Mouse (Mus musculus): ENCODE measurements around the gene Gm1043. TPM values are rescaled to one million over a fixed set of nuclear protein-coding genes. Genes with fewer than 3 reads are reported as not detected.

Gm1043 gene
- polyA plus RNA-seq, 1 experiment from 2014 or later = 0.12 TPM

DNA sequence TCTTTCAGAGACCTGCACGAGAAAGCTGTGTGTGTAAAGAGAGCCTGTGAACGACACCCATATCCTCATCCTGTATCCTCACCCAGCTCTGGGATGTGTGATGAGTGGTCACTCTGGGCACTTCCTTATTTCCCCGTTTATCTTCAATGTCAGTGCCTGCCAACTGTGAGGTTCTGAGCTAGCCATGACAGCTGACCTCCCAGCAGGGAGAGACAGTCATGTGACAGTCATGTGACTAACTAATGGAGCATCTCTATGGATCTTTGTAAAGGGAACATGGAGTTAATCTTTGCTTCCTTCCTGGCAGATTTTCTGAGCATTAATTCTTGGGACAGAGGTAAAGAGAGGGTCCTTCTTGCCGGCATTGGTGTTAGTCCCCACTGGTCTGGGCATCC, 128.5 kb downstream of the Gm1043 start:
- H3K9me3 ChIP-seq (ENCODE audit: control insufficient read depth, low read length) = no peaks in the 10 kb centered on the region
- H3K36me3 ChIP-seq (ENCODE audit: control insufficient read depth, insufficient read depth, low read length) = no peaks in the 10 kb centered on the region
- H3K4me1 ChIP-seq (ENCODE audit: control insufficient read depth, insufficient read depth, low read length) = no peaks in the 10 kb centered on the region
- no peak overlapping the region for H3K4me2 ChIP-seq (ENCODE audit: low read depth)
- no peaks in the 10 kb centered on the region for H3K27me3 ChIP-seq (ENCODE audit: control insufficient read depth, insufficient read depth, low read length)
- H3K4me3 ChIP-seq (ENCODE audit: low read depth, low read length) = no peak overlapping the region
- ATAC-seq (ENCODE audit: insufficient read depth, low FRiP score, low TSS enrichment) = no peak
- DNase-seq (ENCODE audit: low spot score) = no peak
- 78% methylated on average over 4 of the region's 4 CpGs for WGBS
- peak overlapping the region; percentile 78; the same call in 1 of the 2 replicates for H3K27ac ChIP-seq (ENCODE audit: low read depth, low read length)
- H3K9ac ChIP-seq (ENCODE audit: low read length) = no peak overlapping the region

DNA sequence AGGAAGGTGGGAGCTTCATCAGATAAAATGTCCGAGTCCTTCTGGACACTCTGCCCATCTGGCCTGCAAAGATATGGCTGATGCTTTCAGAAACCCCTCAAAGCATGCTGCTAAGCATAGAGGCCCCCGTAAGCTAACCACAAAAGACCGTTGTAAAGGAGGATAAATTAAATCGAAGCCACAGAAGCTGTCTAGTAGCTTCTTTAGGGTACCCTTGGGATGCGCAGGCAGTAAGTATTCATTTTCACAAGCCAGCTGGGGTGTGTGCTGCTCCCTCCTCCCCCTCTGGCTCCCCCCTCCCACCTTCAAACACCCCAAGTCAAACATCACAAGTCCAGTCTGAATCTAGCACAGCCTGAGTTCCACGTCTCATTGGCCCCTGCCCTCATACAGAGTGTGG, 129.4 kb downstream of the Gm1043 start:
- ATAC-seq (ENCODE audit: insufficient read depth, low FRiP score, low TSS enrichment) = peak; percentile 38; the same call in 1 of the 2 replicates
- no peak overlapping the region for H3K4me3 ChIP-seq (ENCODE audit: low read depth, low read length)

DNA sequence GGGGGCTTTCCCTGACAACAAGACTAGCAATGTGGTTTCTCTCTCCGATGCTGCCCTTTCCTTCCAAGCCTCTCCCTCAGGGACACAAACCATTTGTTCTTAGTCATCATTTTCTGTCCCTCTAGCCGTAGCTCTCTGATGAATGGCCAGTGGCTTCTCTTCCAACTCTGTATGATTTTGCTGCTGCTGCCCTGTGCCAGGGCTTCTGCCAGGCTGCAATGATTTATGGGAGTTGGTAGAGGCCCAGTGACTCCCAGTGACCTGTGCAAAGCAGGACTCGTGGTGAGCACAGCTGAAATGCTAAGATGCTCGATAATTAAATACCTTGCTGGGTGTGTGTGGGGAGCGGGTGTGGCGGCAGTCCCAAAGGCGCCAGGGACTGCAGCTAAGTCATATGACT, 130.1 kb downstream of the Gm1043 start:
- DNase-seq (ENCODE audit: low spot score) = no peak
- Histone ChIP-seq H3K9me3 (ENCODE audit: control insufficient read depth, low read length) (no peaks in the 10 kb centered on the region), H3K4me3 (ENCODE audit: low read depth, low read length) (no peak overlapping the region), H3K27me3 (ENCODE audit: control insufficient read depth, insufficient read depth, low read length) (no peaks in the 10 kb centered on the region), H3K4me2 (ENCODE audit: low read depth) (no peak overlapping the region), H3K36me3 (ENCODE audit: control insufficient read depth, insufficient read depth, low read length) (no peaks in the 10 kb centered on the region), H3K4me1 (ENCODE audit: control insufficient read depth, insufficient read depth, low read length) (no peaks in the 10 kb centered on the region), H3K9ac (ENCODE audit: low read length) (no peak overlapping the region), H3K27ac (ENCODE audit: low read depth, low read length) (peak overlapping the region; percentile 21)
- no peak for ATAC-seq (ENCODE audit: insufficient read depth, low FRiP score, low TSS enrichment)
- WGBS = 81% methylated on average over 7 of the region's 7 CpGs

More for the DNA sequence above, 129.4 kb downstream of the Gm1043 start:
- H3K9ac ChIP-seq (ENCODE audit: low read length) = no peak overlapping the region
- no peaks in the 10 kb centered on the region for H3K27me3 ChIP-seq (ENCODE audit: control insufficient read depth, insufficient read depth, low read length)
- H3K4me2 ChIP-seq (ENCODE audit: low read depth) = no peak overlapping the region
- H3K4me1 ChIP-seq (ENCODE audit: control insufficient read depth, insufficient read depth, low read length) = no peaks in the 10 kb centered on the region
- 66% methylated on average over 6 of the region's 6 CpGs for WGBS
- H3K36me3 ChIP-seq (ENCODE audit: control insufficient read depth, insufficient read depth, low read length) = no peaks in the 10 kb centered on the region
- H3K27ac ChIP-seq (ENCODE audit: low read depth, low read length) = peak overlapping the region; percentile 78
- DNase-seq (ENCODE audit: low spot score) = no peak
- no peaks in the 10 kb centered on the region for H3K9me3 ChIP-seq (ENCODE audit: control insufficient read depth, low read length)

DNA sequence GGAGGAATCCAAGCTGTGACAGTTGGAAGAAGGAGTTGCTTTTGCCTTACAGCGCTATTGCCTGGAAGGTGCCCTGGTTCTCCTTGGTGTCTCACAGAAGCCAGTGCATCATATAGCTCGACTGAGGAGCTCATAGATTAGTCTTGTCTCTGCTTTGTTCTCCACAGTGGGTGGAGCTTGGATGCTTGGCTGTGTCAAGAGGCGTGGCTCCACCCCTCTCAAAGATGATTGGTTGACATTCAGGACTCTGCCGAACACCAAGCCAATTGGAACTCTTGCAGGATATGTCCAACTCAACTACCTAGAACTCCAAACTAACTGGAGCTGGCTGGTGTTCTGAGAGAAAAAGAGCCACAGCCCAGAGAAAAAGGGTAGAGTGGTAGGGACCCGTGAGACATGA, 134.4 kb downstream of the Gm1043 start:
- peaks cover 14% of the 10 kb centered on the region for H3K4me1 ChIP-seq (ENCODE audit: control insufficient read depth, insufficient read depth, low read length)
- no peaks in the 10 kb centered on the region for H3K27me3 ChIP-seq (ENCODE audit: control insufficient read depth, insufficient read depth, low read length)
- no peak for DNase-seq (ENCODE audit: low spot score)
- WGBS = 48% methylated on average over 5 of the region's 5 CpGs
- H3K36me3 ChIP-seq (ENCODE audit: control insufficient read depth, insufficient read depth, low read length) = no peaks in the 10 kb centered on the region
- no peak overlapping the region for H3K9ac ChIP-seq (ENCODE audit: low read length)
- H3K9me3 ChIP-seq (ENCODE audit: control insufficient read depth, low read length) = no peaks in the 10 kb centered on the region
- H3K4me2 ChIP-seq (ENCODE audit: low read depth) = no peak overlapping the region
- 0 out of 2 replicates have a peak overlapping the region, but pooled peaks have one; percentile 20 for H3K27ac ChIP-seq (ENCODE audit: low read depth, low read length)
- H3K4me3 ChIP-seq (ENCODE audit: low read depth, low read length) = no peak overlapping the region
- no peak for ATAC-seq (ENCODE audit: insufficient read depth, low FRiP score, low TSS enrichment)

DNA sequence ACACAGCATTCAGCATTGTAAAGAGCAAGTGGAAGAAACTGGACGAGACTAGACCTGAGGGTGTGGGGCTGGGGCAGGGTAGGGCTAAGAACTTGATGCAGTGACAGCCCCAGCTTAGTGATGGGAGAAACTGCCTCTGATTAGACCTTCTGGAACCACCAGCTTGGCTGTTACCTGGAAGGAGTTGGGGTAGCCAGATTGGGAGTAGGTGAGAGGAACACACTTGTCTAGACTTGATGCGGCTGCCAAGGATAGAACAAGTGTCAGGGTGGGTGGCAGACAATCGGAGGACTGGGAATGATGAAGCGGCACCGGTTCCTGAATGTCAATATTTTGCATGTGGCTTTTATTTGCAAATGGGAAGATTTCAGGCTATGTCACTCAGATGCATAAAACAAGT, 135.4 kb downstream of the Gm1043 start:
- Histone ChIP-seq H3K36me3 (ENCODE audit: control insufficient read depth, insufficient read depth, low read length) (no peaks in the 10 kb centered on the region), H3K9me3 (ENCODE audit: control insufficient read depth, low read length) (no peaks in the 10 kb centered on the region), H3K27me3 (ENCODE audit: control insufficient read depth, insufficient read depth, low read length) (no peaks in the 10 kb centered on the region), H3K4me3 (ENCODE audit: low read depth, low read length) (no peak overlapping the region), H3K27ac (ENCODE audit: low read depth, low read length) (peak overlapping the region; percentile 77), H3K4me1 (ENCODE audit: control insufficient read depth, insufficient read depth, low read length) (peaks cover 14% of the 10 kb centered on the region), H3K4me2 (ENCODE audit: low read depth) (no peak overlapping the region), H3K9ac (ENCODE audit: low read length) (no peak overlapping the region)
- DNase-seq (ENCODE audit: low spot score) (no peak), ATAC-seq (ENCODE audit: insufficient read depth, low FRiP score, low TSS enrichment) (no peak)
- 86% methylated on average over 5 of the region's 5 CpGs for WGBS

DNA sequence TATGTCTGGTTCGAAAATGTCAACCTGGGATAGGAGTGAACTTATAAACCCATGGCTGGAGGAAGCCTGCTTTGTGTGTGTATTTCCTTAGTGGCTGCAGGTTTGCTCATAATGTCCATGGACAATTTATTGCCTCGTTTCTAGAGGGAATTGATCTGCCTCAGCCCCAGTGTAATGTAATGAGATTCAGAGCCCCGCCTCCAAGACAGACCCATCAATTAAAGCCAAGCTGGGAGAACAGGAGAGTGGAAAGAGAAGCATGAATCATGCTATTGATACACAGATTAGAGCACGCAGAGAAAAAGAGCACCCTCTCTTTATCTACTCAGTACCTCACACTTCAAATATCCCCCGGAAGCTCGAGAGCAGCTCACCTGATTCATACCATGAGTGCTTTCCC, 136.4 kb downstream of the Gm1043 start:
- H3K27ac ChIP-seq (ENCODE audit: low read depth, low read length) = peak overlapping the region; percentile 77
- H3K4me1 ChIP-seq (ENCODE audit: control insufficient read depth, insufficient read depth, low read length) = peaks cover 14% of the 10 kb centered on the region
- H3K4me2 ChIP-seq (ENCODE audit: low read depth) = no peak overlapping the region
- WGBS = 49% methylated on average over 6 of the region's 6 CpGs
- H3K9ac ChIP-seq (ENCODE audit: low read length) = no peak overlapping the region
- peak; percentile 59 for DNase-seq (ENCODE audit: low spot score)
- H3K9me3 ChIP-seq (ENCODE audit: control insufficient read depth, low read length) = no peaks in the 10 kb centered on the region
- no peaks in the 10 kb centered on the region for H3K27me3 ChIP-seq (ENCODE audit: control insufficient read depth, insufficient read depth, low read length)
- no peaks in the 10 kb centered on the region for H3K36me3 ChIP-seq (ENCODE audit: control insufficient read depth, insufficient read depth, low read length)
- peak; percentile 82 for ATAC-seq (ENCODE audit: insufficient read depth, low FRiP score, low TSS enrichment)
- H3K4me3 ChIP-seq (ENCODE audit: low read depth, low read length) = no peak overlapping the region

DNA sequence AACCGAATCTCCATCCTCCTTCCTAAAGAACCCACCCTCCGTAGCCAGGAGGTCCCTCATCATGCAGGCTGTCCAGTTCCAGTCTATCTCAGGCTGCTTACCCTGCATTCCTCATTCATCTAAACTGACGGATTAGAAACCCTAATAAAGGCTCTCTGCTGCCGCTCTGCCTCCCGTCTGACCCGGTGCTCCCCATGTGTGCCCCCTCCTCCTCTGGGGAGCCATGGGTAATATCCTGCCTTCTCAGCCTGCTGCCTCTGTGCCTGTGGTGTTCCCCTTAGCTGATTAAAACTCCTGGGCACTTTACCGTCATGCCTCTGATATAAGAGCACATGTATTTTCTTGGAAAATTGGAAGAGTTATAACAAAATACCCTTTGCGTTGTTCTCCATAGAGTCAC, 137.1 kb downstream of the Gm1043 start:
- peak; percentile 38; the same call in 1 of the 2 replicates for ATAC-seq (ENCODE audit: insufficient read depth, low FRiP score, low TSS enrichment)
- H3K27me3 ChIP-seq (ENCODE audit: control insufficient read depth, insufficient read depth, low read length) = no peaks in the 10 kb centered on the region
- WGBS = 49% methylated on average over 8 of the region's 8 CpGs
- H3K27ac ChIP-seq (ENCODE audit: low read depth, low read length) = peak overlapping the region; percentile 77
- no peak overlapping the region for H3K4me3 ChIP-seq (ENCODE audit: low read depth, low read length)
- H3K4me1 ChIP-seq (ENCODE audit: control insufficient read depth, insufficient read depth, low read length) = peaks cover 14% of the 10 kb centered on the region
- H3K9me3 ChIP-seq (ENCODE audit: control insufficient read depth, low read length) = no peaks in the 10 kb centered on the region
- no peaks in the 10 kb centered on the region for H3K36me3 ChIP-seq (ENCODE audit: control insufficient read depth, insufficient read depth, low read length)
- H3K9ac ChIP-seq (ENCODE audit: low read length) = no peak overlapping the region
- no peak for DNase-seq (ENCODE audit: low spot score)
- H3K4me2 ChIP-seq (ENCODE audit: low read depth) = no peak overlapping the region

DNA sequence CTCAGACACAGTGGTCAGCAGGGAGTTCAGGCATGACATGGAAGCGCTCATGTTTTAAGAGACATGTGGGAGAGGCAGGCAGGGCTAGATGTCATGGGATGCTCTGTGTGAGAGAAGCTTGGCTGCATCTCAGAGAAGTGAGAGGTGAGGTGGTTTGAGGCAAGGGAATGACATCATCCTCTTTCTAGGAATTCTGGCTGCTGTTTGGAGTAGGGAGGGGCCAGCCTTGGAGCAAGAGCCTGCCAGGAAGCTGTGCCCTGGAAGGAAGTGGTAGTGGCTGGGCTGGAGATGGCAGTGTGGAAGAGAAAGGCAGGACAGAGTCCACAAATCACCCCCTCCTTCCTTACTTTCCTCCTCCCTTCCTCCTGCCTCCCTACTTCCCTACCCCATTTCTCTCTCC, 140.5 kb downstream of the Gm1043 start:
- ATAC-seq (ENCODE audit: insufficient read depth, low FRiP score, low TSS enrichment) (no peak), DNase-seq (ENCODE audit: low spot score) (no peak)
- H3K4me3 ChIP-seq (ENCODE audit: low read depth, low read length) = no peak overlapping the region
- H3K36me3 ChIP-seq (ENCODE audit: control insufficient read depth, insufficient read depth, low read length) = no peaks in the 10 kb centered on the region
- H3K4me2 ChIP-seq (ENCODE audit: low read depth) = no peak overlapping the region
- no peaks in the 10 kb centered on the region for H3K9me3 ChIP-seq (ENCODE audit: control insufficient read depth, low read length)
- no peak overlapping the region for H3K27ac ChIP-seq (ENCODE audit: low read depth, low read length)
- WGBS = 85% methylated on average over 1 of the region's 1 CpGs
- no peaks in the 10 kb centered on the region for H3K27me3 ChIP-seq (ENCODE audit: control insufficient read depth, insufficient read depth, low read length)
- no peak overlapping the region for H3K9ac ChIP-seq (ENCODE audit: low read length)
- H3K4me1 ChIP-seq (ENCODE audit: control insufficient read depth, insufficient read depth, low read length) = peaks cover 11% of the 10 kb centered on the region

DNA sequence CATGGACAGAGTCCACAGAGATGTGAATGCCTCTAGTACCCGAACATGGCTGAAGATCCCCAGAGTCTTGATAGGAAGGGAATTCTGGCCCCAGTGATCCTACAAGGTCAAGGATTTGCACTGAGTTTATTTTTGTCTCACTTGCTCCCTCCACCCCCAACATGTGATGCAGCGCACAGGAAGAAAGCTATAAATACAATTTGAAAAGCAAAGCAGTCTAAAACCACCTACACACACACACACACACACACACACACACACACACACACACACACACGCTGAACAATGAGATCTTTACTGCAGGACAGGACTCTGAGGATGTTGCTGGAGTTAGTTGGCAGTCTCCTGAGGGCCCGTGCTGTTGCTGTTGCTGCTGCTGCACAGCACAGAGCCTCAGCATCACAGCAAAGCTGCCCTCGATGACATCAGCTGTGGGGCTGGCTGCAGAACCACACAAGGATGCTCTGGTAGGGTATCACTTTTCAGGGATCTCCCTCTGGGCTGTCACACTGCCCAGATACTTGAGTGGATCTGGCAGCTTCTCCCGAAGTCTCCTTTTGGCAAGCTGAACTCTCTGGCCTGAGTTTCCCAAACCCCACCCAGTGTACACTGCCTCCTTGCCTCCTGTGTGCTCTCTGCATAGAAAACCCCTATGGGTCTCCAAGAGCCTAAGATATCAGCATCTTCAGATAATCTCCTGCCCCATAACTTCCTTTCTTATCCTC, 142.9 kb downstream of the Gm1043 start:
- Histone ChIP-seq H3K9me3 (ENCODE audit: control insufficient read depth, low read length) (no peaks in the 10 kb centered on the region), H3K4me3 (ENCODE audit: low read depth, low read length) (no peak overlapping the region), H3K4me2 (ENCODE audit: low read depth) (no peak overlapping the region), H3K27me3 (ENCODE audit: control insufficient read depth, insufficient read depth, low read length) (no peaks in the 10 kb centered on the region), H3K27ac (ENCODE audit: low read depth, low read length) (0 out of 2 replicates have a peak overlapping the region, but pooled peaks have one; percentile 24), H3K4me1 (ENCODE audit: control insufficient read depth, insufficient read depth, low read length) (no peaks in the 10 kb centered on the region; the same call in 1 of the 2 replicates), H3K36me3 (ENCODE audit: control insufficient read depth, insufficient read depth, low read length) (no peaks in the 10 kb centered on the region), H3K9ac (ENCODE audit: low read length) (no peak overlapping the region)
- DNase-seq (ENCODE audit: low spot score) (no peak), ATAC-seq (ENCODE audit: insufficient read depth, low FRiP score, low TSS enrichment) (no peak)
- WGBS = 61% methylated on average over 6 of the region's 6 CpGs

All from neural tube, embryonic 11.5 days (tissue).